Mouse (Mus musculus): ENCODE data around the gene Gpr6. TPM values are rescaled to one million over a fixed set of nuclear protein-coding genes. Genes with fewer than 3 reads are reported as not detected.

Gpr6 gene
- polyA plus RNA-seq (2015; fragmentation: Nextera tagmentation; extraction: Ambion mirVana) = not detected in 2 replicates

- Histone ChIP-seq H3K36me3 (no peaks in the 10 kb centered on the region), H3K27me3 (replicated peaks) (peaks cover 27% of the 10 kb centered on the region), H3K27ac (no peak within 1 kb of the TSS), H3K9ac (no peak within 1 kb of the TSS), H3K9me3 (no peaks in the 10 kb centered on the region), H3K4me2 (peak within 1 kb of the TSS; percentile 13), H3K4me1 (peaks cover 8% of the 10 kb centered on the region; the same call in 1 of the 2 replicates), H3K4me3 (replicated peaks) (no peak within 1 kb of the TSS)
- WGBS = 2% methylated on average over 23 of the region's 23 CpGs
- no peak for ATAC-seq (ENCODE audit: insufficient read depth, low FRiP score, low read depth)
Observed at GRCm38 (mm10) chr10:41072116-41072515, at the start of gene Gpr6. Gene Gpr6, minus strand, starts transcription at chr10:41072285.

- H3K9ac ChIP-seq = no peak overlapping the region
- ATAC-seq (ENCODE audit: insufficient read depth, low FRiP score, low read depth) = no peak
- no peak overlapping the region for H3K4me3 ChIP-seq (replicated peaks)
- H3K27ac ChIP-seq = no peak overlapping the region
- H3K4me2 ChIP-seq = no peak overlapping the region
- H3K36me3 ChIP-seq = no peaks in the 10 kb centered on the region
- no peaks in the 10 kb centered on the region for H3K27me3 ChIP-seq (replicated peaks)
- no peaks in the 10 kb centered on the region for H3K4me1 ChIP-seq
- H3K9me3 ChIP-seq = no peaks in the 10 kb centered on the region
- WGBS = 69% methylated on average over 2 of the region's 2 CpGs
Observed at GRCm38 (mm10) chr10:41100060-41100459, 28.0 kb upstream of the Gpr6 start.

DNA sequence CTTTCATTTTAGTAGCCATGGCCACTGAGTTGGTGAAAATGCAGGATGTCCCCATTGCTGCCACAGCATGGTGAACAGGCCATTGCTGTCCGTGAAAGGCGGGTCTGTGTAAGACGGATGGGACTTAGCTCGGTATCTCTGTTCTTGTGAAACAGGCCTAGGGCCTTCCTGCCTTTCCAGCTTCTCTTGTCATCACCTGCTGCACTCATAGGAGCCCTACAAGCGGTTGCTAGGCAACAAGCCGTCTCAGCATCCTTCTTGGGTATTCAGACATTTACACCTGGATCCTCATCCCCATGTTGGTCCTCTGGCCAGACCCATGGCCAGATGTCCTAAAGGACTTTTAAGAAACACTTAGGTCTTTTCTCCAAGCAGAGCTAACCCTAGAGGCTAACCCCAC, 26.1 kb upstream of the Gpr6 start:
- no peaks in the 10 kb centered on the region for H3K4me1 ChIP-seq
- no peak overlapping the region for H3K4me2 ChIP-seq
- WGBS = 82% methylated on average over 6 of the region's 6 CpGs
- H3K9me3 ChIP-seq = no peaks in the 10 kb centered on the region
- H3K9ac ChIP-seq = no peak overlapping the region
- H3K27ac ChIP-seq = no peak overlapping the region
- H3K27me3 ChIP-seq (replicated peaks) = no peaks in the 10 kb centered on the region
- H3K36me3 ChIP-seq = no peaks in the 10 kb centered on the region
- no peak for ATAC-seq (ENCODE audit: insufficient read depth, low FRiP score, low read depth)
- H3K4me3 ChIP-seq (replicated peaks) = no peak overlapping the region

DNA sequence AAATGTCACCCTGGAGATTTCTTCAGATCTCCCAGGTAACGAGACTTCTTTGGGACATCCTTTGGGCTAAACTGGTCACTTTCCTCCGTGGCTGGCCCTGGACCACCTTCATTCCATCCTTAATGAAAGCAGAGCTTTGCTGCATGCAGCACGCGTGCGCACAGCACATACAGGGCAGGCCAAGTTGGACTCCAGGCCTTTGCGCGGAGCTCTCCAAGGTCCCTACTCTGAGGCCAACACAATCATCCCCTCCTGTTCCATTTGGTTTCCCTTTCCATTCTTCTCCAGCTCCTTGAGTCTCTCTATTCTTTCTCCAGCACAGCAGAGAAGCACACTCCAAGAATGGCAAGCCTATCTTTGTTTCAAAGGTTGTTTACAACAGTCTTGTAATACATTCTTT, 16.8 kb upstream of the Gpr6 start:
- Histone ChIP-seq H3K36me3 (no peaks in the 10 kb centered on the region), H3K4me3 (replicated peaks) (no peak overlapping the region), H3K9ac (no peak overlapping the region), H3K9me3 (no peaks in the 10 kb centered on the region), H3K4me2 (no peak overlapping the region), H3K27me3 (replicated peaks) (no peaks in the 10 kb centered on the region), H3K4me1 (no peaks in the 10 kb centered on the region), H3K27ac (no peak overlapping the region)
- ATAC-seq (ENCODE audit: insufficient read depth, low FRiP score, low read depth) = no peak
- 45% methylated on average over 7 of the region's 7 CpGs for WGBS

DNA sequence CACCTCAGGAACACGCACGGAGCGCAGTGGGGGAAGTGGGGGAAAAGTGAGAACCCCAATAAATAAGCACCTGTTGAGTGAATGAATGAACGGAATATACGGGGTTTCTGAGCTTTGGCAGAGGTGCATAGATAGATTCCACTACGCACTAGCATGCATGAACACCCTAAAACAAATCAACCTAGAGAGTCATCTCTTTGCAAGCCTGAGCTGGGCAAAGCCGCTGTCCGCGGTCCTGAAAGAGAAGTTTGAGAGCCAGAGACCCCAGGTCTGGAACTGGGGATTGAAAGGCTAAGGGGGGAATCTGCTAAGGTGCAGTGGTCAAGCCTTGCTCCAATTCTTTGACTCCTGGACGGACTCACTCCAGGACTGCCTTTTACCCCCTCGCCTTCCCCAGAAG, 389 bp downstream of the Gpr6 start:
- peaks cover 8% of the 10 kb centered on the region; the same call in 1 of the 2 replicates for H3K4me1 ChIP-seq
- H3K9ac ChIP-seq = no peak overlapping the region
- ATAC-seq (ENCODE audit: insufficient read depth, low FRiP score, low read depth) = no peak
- peaks cover 27% of the 10 kb centered on the region for H3K27me3 ChIP-seq (replicated peaks)
- H3K9me3 ChIP-seq = no peaks in the 10 kb centered on the region
- WGBS = 5% methylated on average over 11 of the region's 11 CpGs
- no peaks in the 10 kb centered on the region for H3K36me3 ChIP-seq
- H3K4me3 ChIP-seq (replicated peaks) = no peak overlapping the region
- H3K4me2 ChIP-seq = peak overlapping the region; percentile 13; the same call in 1 of the 2 replicates
- no peak overlapping the region for H3K27ac ChIP-seq

GRCm38 (mm10) chr10:41070693-41071651, 1.1 kb downstream of the Gpr6 start:
- H3K4me2 ChIP-seq = peak overlapping the region; percentile 4
- H3K9me3 ChIP-seq = no peaks in the 10 kb centered on the region
- peaks cover 8% of the 10 kb centered on the region; the same call in 1 of the 2 replicates for H3K4me1 ChIP-seq
- 4% methylated on average over 68 of the region's 68 CpGs for WGBS
- no peak overlapping the region for H3K4me3 ChIP-seq (replicated peaks)
- no peak overlapping the region for H3K9ac ChIP-seq
- H3K36me3 ChIP-seq = no peaks in the 10 kb centered on the region
- H3K27me3 ChIP-seq (replicated peaks) = peaks cover 27% of the 10 kb centered on the region
- no peak for ATAC-seq (ENCODE audit: insufficient read depth, low FRiP score, low read depth)
- H3K27ac ChIP-seq = no peak overlapping the region

DNA sequence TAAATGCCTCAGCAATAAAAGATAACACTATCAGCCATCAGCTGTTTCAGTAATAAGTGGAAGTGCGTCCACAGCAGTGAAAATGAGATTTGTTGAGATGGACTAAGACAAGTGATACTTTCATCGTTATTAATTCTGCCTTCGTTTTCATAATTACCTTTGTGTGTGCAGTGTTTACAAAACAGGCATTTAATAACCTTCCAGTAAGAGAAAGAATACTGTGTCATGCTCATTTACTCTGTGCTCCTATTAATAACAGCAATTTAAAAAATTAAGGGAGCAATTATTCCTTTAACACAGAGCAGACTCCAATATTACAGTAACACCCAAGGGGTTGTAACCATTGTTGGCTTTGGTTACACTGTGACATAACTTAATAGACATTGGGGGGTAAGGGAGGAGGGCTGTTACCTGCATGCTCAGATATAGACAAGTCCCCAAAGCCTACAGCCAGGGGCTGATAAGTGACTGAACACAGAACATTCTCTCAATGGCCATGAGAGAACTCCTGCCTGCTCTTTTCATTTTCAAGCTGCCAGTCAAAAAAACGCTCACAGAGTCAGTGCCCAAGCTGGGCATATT, 11.7 kb downstream of the Gpr6 start:
- Histone ChIP-seq H3K9me3 (no peaks in the 10 kb centered on the region), H3K36me3 (no peaks in the 10 kb centered on the region), H3K27me3 (replicated peaks) (no peaks in the 10 kb centered on the region), H3K9ac (no peak overlapping the region), H3K4me1 (no peaks in the 10 kb centered on the region), H3K27ac (no peak overlapping the region), H3K4me2 (no peak overlapping the region), H3K4me3 (replicated peaks) (no peak overlapping the region)
- ATAC-seq (ENCODE audit: insufficient read depth, low FRiP score, low read depth) = no peak
- WGBS = 72% methylated on average over 4 of the region's 4 CpGs

DNA sequence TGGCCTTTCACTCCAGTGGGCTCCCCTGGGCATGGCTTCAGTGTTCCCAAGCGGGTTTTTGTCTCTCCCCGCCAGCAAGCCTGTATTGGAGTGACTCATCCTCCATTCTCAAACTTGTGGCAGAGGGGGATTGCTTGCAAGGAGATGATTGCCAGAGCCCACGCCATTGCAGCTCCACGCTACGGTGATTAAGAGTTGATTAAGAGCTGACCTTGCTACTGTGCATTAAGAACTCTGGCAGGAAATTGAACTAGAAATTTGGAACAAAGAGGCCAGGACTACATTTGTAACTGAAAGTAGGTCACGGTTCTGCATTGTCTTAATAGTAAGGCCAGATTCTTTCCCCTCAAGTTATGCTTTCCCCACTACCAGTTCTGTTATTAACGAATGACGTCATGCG, 16.5 kb downstream of the Gpr6 start:
- H3K4me1 ChIP-seq = no peaks in the 10 kb centered on the region
- H3K9me3 ChIP-seq = no peaks in the 10 kb centered on the region
- H3K36me3 ChIP-seq = no peaks in the 10 kb centered on the region
- no peak overlapping the region for H3K9ac ChIP-seq
- H3K4me2 ChIP-seq = no peak overlapping the region
- no peak overlapping the region for H3K27ac ChIP-seq
- no peak overlapping the region for H3K4me3 ChIP-seq (replicated peaks)
- ATAC-seq (ENCODE audit: insufficient read depth, low FRiP score, low read depth) = no peak
- H3K27me3 ChIP-seq (replicated peaks) = no peaks in the 10 kb centered on the region
- WGBS = 77% methylated on average over 9 of the region's 9 CpGs

DNA sequence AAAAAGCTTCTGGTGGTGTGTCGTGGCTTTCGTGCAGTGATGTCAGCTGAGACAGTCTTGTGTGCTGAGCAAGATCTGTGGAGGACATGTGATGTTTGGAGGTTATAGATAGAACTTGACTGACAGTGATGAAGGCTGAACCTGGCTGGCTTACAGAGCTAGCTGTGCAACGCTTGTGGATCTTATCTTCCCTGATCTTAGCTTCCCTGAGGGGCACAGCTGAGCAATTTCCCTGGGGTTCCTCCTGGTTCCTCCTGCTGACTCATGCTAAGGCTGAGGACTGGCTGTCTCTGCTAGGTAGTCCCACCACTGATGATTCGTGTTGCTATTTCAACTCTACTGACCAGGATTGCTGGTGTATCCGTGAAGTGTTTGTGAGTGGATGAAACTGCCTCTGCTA, 18.1 kb downstream of the Gpr6 start:
- Histone ChIP-seq H3K4me2 (no peak overlapping the region), H3K27ac (no peak overlapping the region), H3K9ac (no peak overlapping the region), H3K27me3 (replicated peaks) (no peaks in the 10 kb centered on the region), H3K4me3 (replicated peaks) (no peak overlapping the region), H3K9me3 (no peaks in the 10 kb centered on the region), H3K36me3 (no peaks in the 10 kb centered on the region), H3K4me1 (no peaks in the 10 kb centered on the region)
- ATAC-seq (ENCODE audit: insufficient read depth, low FRiP score, low read depth) = no peak
- 77% methylated on average over 5 of the region's 5 CpGs for WGBS

DNA sequence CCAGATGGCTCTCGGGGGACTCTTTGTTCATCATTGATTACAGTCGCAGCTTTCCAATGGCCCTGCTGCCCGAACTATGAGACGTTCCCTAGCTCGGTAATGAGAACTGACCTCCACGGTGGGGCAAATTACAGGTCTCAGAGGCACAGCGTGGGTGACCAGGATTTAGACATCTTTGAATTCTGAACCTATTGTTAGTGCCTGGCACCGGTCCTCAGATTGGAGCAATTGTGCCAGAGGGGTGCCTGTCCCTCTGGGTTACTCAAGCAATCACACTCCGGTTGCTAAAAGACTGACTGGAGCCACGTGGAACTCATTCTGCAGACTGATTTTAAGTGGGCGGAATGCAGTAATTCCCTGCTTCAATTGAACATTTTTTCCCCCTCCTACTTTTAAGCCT, 29.8 kb downstream of the Gpr6 start:
- no peaks in the 10 kb centered on the region for H3K36me3 ChIP-seq
- WGBS = 79% methylated on average over 11 of the region's 11 CpGs
- H3K4me2 ChIP-seq = no peak overlapping the region
- no peak for ATAC-seq (ENCODE audit: insufficient read depth, low FRiP score, low read depth)
- H3K9ac ChIP-seq = no peak overlapping the region
- H3K27ac ChIP-seq = no peak overlapping the region
- no peaks in the 10 kb centered on the region for H3K27me3 ChIP-seq (replicated peaks)
- no peak overlapping the region for H3K4me3 ChIP-seq (replicated peaks)
- no peaks in the 10 kb centered on the region for H3K4me1 ChIP-seq
- H3K9me3 ChIP-seq = no peaks in the 10 kb centered on the region

DNA sequence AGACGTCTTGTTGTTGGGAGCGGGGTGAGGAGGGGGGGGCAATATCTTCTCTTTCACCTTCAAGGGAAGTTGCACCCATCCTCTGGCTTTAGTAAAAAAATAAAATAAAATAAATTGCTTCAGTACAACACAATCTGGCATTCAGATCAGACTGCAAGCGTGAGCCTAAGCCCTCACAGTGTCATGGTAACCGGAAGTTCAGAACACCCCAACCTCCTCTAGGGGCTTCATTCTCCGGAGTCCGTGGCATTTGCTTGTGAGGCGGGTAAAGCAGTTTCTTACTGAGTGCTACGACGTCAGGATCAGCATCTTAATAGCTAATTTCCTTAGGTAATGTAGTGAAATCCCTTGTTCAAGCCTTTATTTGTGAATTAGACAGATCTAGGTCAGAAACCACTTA, 30.6 kb downstream of the Gpr6 start:
- Histone ChIP-seq H3K4me1 (no peaks in the 10 kb centered on the region), H3K27me3 (replicated peaks) (no peaks in the 10 kb centered on the region), H3K36me3 (no peaks in the 10 kb centered on the region), H3K9ac (no peak overlapping the region), H3K9me3 (no peaks in the 10 kb centered on the region), H3K27ac (no peak overlapping the region), H3K4me2 (no peak overlapping the region), H3K4me3 (replicated peaks) (no peak overlapping the region)
- ATAC-seq (ENCODE audit: insufficient read depth, low FRiP score, low read depth) = no peak
- WGBS = 74% methylated on average over 9 of the region's 9 CpGs

DNA sequence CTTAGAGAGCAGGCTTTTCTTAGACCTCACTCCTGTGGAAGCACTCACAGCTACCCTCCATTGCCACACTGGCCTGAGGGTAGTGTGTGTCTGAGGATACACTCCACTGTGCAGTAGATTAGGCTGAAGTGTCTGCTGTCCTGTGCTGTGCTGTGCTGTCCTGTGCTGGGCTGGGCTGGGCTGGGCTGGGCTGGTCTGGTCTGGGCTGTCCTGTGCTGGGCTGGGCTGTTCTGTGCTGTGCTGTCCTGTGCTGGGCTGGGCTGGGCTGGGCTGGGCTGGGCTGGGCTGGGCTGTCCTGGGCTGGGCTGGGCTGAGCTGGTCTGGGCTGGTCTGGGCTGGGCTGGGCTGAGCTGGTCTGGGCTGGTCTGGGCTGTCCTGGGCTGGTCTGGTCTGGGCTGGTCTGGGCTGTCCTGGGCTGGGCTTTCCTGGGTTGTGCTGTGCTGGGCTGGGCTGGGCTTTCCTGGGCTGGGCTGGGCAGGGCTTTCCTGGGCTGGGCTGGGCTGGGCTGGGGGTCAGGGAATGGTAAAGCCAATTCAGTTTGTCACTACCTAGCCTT, 31.5 kb downstream of the Gpr6 start:
- no peaks in the 10 kb centered on the region for H3K4me1 ChIP-seq
- H3K4me2 ChIP-seq = no peak overlapping the region
- H3K9me3 ChIP-seq = no peaks in the 10 kb centered on the region
- H3K4me3 ChIP-seq (replicated peaks) = no peak overlapping the region
- H3K36me3 ChIP-seq = no peaks in the 10 kb centered on the region
- H3K9ac ChIP-seq = no peak overlapping the region
- H3K27me3 ChIP-seq (replicated peaks) = no peaks in the 10 kb centered on the region
- no peak overlapping the region for H3K27ac ChIP-seq
- ATAC-seq (ENCODE audit: insufficient read depth, low FRiP score, low read depth) = peak; percentile 35; the same call in 1 of the 2 replicates
